Mouse (Mus musculus): Measurements from ENCODE around the gene Rpl38.

DNA sequence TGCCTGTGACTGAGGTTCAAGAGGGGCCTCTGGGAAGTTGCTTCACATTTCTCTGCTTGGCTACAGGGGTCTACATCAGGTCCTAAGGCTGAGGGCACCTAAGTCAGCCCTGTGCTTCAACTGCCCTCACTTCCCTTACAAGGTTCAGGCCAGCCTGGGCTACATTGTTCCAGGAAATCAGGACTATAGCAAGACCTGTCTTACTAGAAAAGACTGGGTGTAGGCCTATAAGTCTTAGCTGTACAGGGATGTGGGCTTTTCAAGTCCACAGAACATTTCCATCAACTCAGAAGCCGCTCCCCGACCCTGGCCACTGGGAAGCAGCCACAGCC is 5.4 kb downstream of the Rpl38 start:
- TF ChIP-seq CTCF (IDR thresholded peaks at IDR 0.05; ENCODE audit: low read depth) (no peak), EP300 (IDR thresholded peaks at IDR 0.05; ENCODE audit: low read depth) (no peak)

All from heart, postnatal 0 days (tissue).